Mouse (Mus musculus): ENCODE data around the gene Cpvl. TPM values are rescaled to one million over a fixed set of nuclear protein-coding genes. Genes with fewer than 3 reads are reported as not detected.

Gene Cpvl
- total RNA-seq, 2 experiments from 2014 or later = not detected

DNA sequence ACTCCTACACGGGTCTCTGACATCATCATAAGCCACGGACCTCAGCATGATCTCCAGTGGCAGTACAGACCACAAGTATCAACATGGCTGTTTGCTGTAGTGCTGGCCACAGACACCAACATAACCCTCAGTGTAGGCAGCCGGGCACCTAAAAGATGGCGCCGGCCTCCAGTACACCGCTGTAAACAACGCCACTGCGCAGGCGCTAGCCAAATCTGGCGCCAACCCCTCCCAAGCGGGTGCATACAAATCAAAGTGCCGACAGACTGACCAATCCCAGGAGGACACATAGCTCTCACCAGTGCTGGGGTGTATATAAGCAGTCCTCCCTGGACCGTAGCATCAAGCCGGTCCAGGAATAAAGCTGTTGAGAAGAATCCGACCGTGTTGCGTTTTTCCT lies 133.8 kb downstream of the Cpvl start:
- intact Hi-C loops (cut with DNase I) = no loop called here
- DNase-seq = no peak

DNA sequence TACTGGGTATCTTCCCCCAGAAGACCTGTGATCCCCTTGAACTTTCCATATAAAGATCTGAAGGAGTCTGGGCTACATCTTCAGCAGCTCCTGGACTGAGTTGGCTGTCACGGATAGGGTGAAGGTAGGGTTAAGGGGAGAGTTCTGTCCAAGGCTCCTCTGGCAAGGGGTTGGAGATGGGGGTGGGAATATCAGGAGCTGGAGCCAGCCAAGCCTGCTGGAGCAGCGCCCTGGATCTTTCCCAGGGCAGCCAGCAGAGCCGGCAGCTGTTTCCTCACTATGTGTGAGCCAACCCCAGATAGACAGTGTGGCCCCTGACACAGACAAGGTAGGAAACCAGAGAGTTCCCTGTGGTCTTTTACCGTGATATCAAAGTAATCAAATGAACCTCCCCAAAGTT lies 153.3 kb downstream of the Cpvl start:
- peak; percentile 82 to 84 for DNase-seq
- intact Hi-C loops (cut with DNase I) = no loop called here

Other genes with a start within 250 kb of the Cpvl start
- gene Tril, start 157.8 kb downstream of the Cpvl start, total RNA-seq (2021) = 10 to 100 TPM; 14.0 to 14.8 TPM
- gene Chn2, start 60.9 kb upstream of the Cpvl start, total RNA-seq (2021) = 1 to 10 TPM; 5.2 to 6.0 TPM

Measured in heart, postnatal 10 days (tissue).